Mouse (Mus musculus) stomach, postnatal 0 days (tissue): ENCODE results near the gene Afmid.

ENCODE experiments used
- CTCF ChIP-seq: IDR thresholded peaks from 2 replicates; pipeline ENCODE4 v1.5.1; 2016; ENCODE audit warnings: antibody characterized with exemption, low read depth, mild to moderate bottlenecking, moderate library complexity
- EP300 ChIP-seq: optimal IDR thresholded peaks from 2 replicates; pipeline ENCODE3; 2016; ENCODE audit warnings: antibody characterized with exemption

DNA sequence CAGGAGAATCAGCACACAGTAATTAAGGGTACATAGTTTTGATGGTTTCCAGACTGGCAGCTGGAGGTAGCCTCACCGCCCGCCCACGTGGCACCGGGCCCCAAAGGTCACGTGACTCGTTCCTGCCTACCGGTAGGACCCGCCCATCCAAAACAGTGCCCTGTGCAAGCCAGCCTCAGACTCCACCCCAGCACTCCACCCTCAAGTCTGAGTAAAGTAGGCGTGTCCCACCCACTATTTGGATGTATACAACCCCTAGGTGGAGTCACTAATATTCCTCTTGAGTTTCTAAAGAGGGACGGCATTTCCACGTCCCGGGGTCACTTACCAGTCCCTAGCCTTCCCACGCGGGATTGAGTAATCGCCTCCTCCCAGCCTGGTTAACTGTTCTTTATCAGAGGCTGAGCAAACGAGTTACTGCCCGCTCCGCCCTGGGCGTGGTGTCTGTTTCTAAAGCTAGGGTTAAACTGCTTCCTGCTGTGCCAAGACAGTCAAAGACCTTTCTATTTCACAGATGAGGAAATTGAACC lies 45.1 kb upstream of the Afmid start:
- TF ChIP-seq EP300 (peak; percentile 89), CTCF (peak; percentile 42; the same call in 1 of the 2 replicates)
